Mouse (Mus musculus) forebrain, postnatal 0 days (tissue): ENCODE measurements around the gene Gm10100. TPM values are rescaled to one million over a fixed set of nuclear protein-coding genes. Genes with fewer than 3 reads are reported as not detected.
"Not testable (repeated sequence)": the region's sequence is repeated elsewhere in the genome, so short reads cannot be mapped to it uniquely, and the experiment has no call there.

Experiments
- ATAC-seq: fragments of 200-750 bp; cut with Nextera tagmentation; 2 replicates; pipeline ENCODE4 v1.8.0; 2017; ENCODE audit warnings: mild to moderate bottlenecking, moderate library complexity
- DNase-seq: peaks from one replicate; pipeline ENCODE4 v3.0.0-alpha.2; 2015
- H3K27ac ChIP-seq: fragments of 300-500 bp; sonication (generic); 2 replicates; pipeline ENCODE4 v1.5.1; 2014; ENCODE audit warnings: low read depth, mild to moderate bottlenecking, antibody characterized with exemption, low read length, moderate library complexity, mixed read lengths
- H3K27me3 ChIP-seq: fragments of 300-500 bp; sonication (generic); 2 replicates; pipeline ENCODE4 v1.6.1; 2014; ENCODE audit warnings: mild to moderate bottlenecking, low read length, mixed read lengths; ENCODE audit not compliant: insufficient read depth
- H3K36me3 ChIP-seq: fragments of 300-500 bp; sonication (generic); 2 replicates; pipeline ENCODE4 v1.6.1; 2014; ENCODE audit warnings: mild to moderate bottlenecking, moderate library complexity; ENCODE audit not compliant: insufficient read depth
- H3K4me1 ChIP-seq: fragments of 300-500 bp; sonication (generic); 2 replicates; pipeline ENCODE4 v1.6.1; 2014; ENCODE audit warnings: antibody characterized with exemption; ENCODE audit not compliant: insufficient read depth
- H3K4me2 ChIP-seq: fragments of 300-500 bp; sonication (generic); 2 replicates; pipeline ENCODE4 v1.6.1; 2014; ENCODE audit warnings: low read depth, mild to moderate bottlenecking, moderate library complexity
- H3K4me3 ChIP-seq: fragments of 300-500 bp; sonication (generic); 2 replicates; pipeline ENCODE4 v1.5.1; 2014; ENCODE audit warnings: low read depth, low read length, mixed read lengths
- H3K9ac ChIP-seq: fragments of 300-500 bp; sonication (generic); 2 replicates; pipeline ENCODE4 v1.6.1; 2014; ENCODE audit warnings: mild to moderate bottlenecking
- H3K9me3 ChIP-seq: fragments of 300-500 bp; sonication (generic); 2 replicates; pipeline ENCODE4 v1.6.1; 2016; ENCODE audit warnings: low read length
- CTCF ChIP-seq: sonication (generic); IDR thresholded peaks from 2 replicates; pipeline ENCODE4 v1.5.1; 2016; ENCODE audit warnings: antibody characterized with exemption, control low read depth, low read depth
- WGBS: fragments of 180-500 bp; shearing (Covaris S2); extraction: QIAGEN DNeasy Blood & Tissue Kit; methylation state at CpG from one replicate; pipeline ENCODE4 v1.1.7; 2014; 5-methylcytosine and 5-hydroxymethylcytosine counted together
- polyA plus RNA-seq: library from polyadenylated mRNA; unstranded; fragments of >200 nt; fragmentation: Nextera tagmentation; extraction: Ambion mirVana; gene quantifications from 2 replicates; pipeline ENCODE4 v1.2.1, GENCODE M21; 2015
- total RNA-seq: library from RNA; depleted of rRNA; stranded (reverse); fragments of >200 nt; gene quantifications from 2 replicates; pipeline ENCODE4 v1.2.3, GENCODE M21; 2014; rRNA removed

The Gm10100 gene
- total and polyA plus RNA-seq, 2 experiments from 2014 or later = not detected

GRCm38 (mm10) chr10:77753448-77753847 is 27.2 kb downstream of the Gm10100 start:
- no peak overlapping the region for H3K4me2 ChIP-seq
- TF ChIP-seq CTCF = no peak
- H3K4me1 ChIP-seq = no peaks in the 10 kb centered on the region
- no peaks in the 10 kb centered on the region for H3K9me3 ChIP-seq
- H3K4me3 ChIP-seq = no peak overlapping the region
- no peaks in the 10 kb centered on the region for H3K36me3 ChIP-seq
- no peak overlapping the region for H3K9ac ChIP-seq
- DNase-seq (no peak), ATAC-seq (no peak)
- no peaks in the 10 kb centered on the region for H3K27me3 ChIP-seq
- no peak overlapping the region for H3K27ac ChIP-seq

- WGBS = no CpG with 5 or more reads among the region's 1 CpGs
- not testable (repeated sequence) for DNase-seq
Measured at GRCm38 (mm10) chr10:77759582-77759981, 33.3 kb downstream of the Gm10100 start, which contains the start of gene Gm3233. TSS of gene Gm3233 (minus strand) at chr10:77759682.

GRCm38 (mm10) chr10:77769727-77770126 is 43.4 kb downstream of the Gm10100 start:
- Histone ChIP-seq H3K4me2 (no peak overlapping the region), H3K9me3 (no peaks in the 10 kb centered on the region), H3K4me1 (no peaks in the 10 kb centered on the region), H3K9ac (no peak overlapping the region), H3K36me3 (no peaks in the 10 kb centered on the region), H3K4me3 (no peak overlapping the region), H3K27ac (no peak overlapping the region), H3K27me3 (no peaks in the 10 kb centered on the region)
- no peak for TF ChIP-seq CTCF
- 73% methylated on average over 1 of the region's 1 CpGs for WGBS
- no peak for DNase-seq
- no peak for ATAC-seq

More at GRCm38 (mm10) chr10:77759582-77759981, 33.3 kb downstream of the Gm10100 start, which contains the start of gene Gm3233:
- not testable (repeated sequence) for H3K9ac ChIP-seq, H3K4me3 ChIP-seq, H3K36me3 ChIP-seq, H3K27ac ChIP-seq, H3K4me2 ChIP-seq, H3K9me3 ChIP-seq, ATAC-seq, H3K27me3 ChIP-seq, H3K4me1 ChIP-seq

DNA sequence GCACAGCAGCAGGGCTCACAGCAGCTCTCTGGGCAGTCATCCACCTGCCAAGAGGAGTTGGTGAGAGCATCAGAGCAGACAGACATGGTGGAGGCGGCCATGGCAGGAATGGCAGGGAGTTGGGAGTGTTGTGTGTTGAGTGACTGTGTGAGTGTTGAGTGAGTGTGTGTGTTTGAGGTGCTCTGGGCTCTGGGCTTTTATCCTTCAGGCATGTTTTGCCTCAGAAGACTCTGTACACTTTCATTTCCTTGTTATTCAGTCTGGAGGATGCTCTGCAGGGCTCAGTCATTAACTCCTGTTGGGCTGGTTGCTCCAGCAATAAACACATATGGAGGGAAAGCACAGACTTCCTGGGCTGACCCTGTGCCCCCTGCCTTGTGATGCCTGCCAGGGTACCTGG is 44.9 kb downstream of the Gm10100 start, which contains the start of gene Gm3238:
Gene Gm3238 (minus strand): TSS at position 101 of the 400 bp plus-strand sequence.
- H3K27ac ChIP-seq, H3K27me3 ChIP-seq, H3K4me3 ChIP-seq, H3K36me3 ChIP-seq, DNase-seq, H3K9me3 ChIP-seq, H3K4me1 ChIP-seq, H3K9ac ChIP-seq, H3K4me2 ChIP-seq, ATAC-seq: not testable (repeated sequence)
- WGBS = 57% methylated on average over 1 of the region's 1 CpGs

DNA sequence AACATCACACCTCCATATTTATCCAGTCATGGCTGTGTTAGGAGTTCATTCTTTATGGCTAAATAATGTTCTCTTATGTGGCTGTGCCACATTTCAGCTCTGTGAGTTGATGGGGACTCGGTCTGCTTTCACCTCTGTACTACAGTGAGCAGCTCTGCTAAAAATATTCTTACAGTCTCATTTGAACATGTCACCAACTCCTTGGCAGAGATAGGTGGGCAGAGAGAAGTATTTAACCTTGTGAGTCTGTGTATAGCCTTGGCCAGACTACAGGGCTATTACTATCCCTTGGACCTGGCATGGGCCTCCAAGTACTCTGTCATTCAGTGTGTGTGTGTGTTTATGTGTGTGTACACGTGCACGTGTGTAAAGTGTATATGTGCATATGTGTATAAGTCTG is 45.9 kb downstream of the Gm10100 start:
- DNase-seq, H3K9ac ChIP-seq, ATAC-seq, H3K36me3 ChIP-seq, H3K4me3 ChIP-seq, H3K4me1 ChIP-seq, H3K9me3 ChIP-seq, H3K27ac ChIP-seq, H3K27me3 ChIP-seq, H3K4me2 ChIP-seq: not testable (repeated sequence)
- WGBS = 100% methylated on average over 1 of the region's 3 CpGs

Other genes starting within 250 kb of the Gm10100 start
Only the 30 nearest of the 31 such genes appear.
- 42.2 and 43.2 TPM in 2 replicates for gene Fam207a, start 210.7 kb upstream of the Gm10100 start, total RNA-seq
- 30.4 and 34.9 TPM in 2 replicates for gene Fam207a, start 210.7 kb upstream of the Gm10100 start, polyA plus RNA-seq
- gene Itgb2, start 196.2 kb upstream of the Gm10100 start, total RNA-seq = 0.77 and 1.1 TPM in 2 replicates
- 0.86 and 1.2 TPM in 2 replicates for gene Itgb2, start 196.2 kb upstream of the Gm10100 start, polyA plus RNA-seq
- gene Pttg1ip, start 144.8 kb upstream of the Gm10100 start, total RNA-seq = 69.6 and 98.3 TPM in 2 replicates
- 67.1 and 74.2 TPM in 2 replicates for gene Pttg1ip, start 144.8 kb upstream of the Gm10100 start, polyA plus RNA-seq
- 270 and 305 TPM in 2 replicates for gene Sumo3, start 120.4 kb upstream of the Gm10100 start, total RNA-seq
- gene Sumo3, start 120.4 kb upstream of the Gm10100 start, polyA plus RNA-seq = 381 and 398 TPM in 2 replicates
- gene Gm49325, start 120.3 kb upstream of the Gm10100 start, total RNA-seq = not detected in 2 replicates
- gene Gm49325, start 120.3 kb upstream of the Gm10100 start, polyA plus RNA-seq = 27.7 and 33.6 TPM in 2 replicates
- gene Ube2g2, start 104.2 kb upstream of the Gm10100 start, total RNA-seq = 41.7 and 45.3 TPM in 2 replicates
- gene Ube2g2, start 104.2 kb upstream of the Gm10100 start, polyA plus RNA-seq = 74.9 and 80.3 TPM in 2 replicates
- gene Tspear, start 39.9 kb upstream of the Gm10100 start, total RNA-seq = 0.14 TPM in 1 of 2 replicates, not detected in the other
- 0.42 and 0.99 TPM in 2 replicates for gene Tspear, start 39.9 kb upstream of the Gm10100 start, polyA plus RNA-seq
- gene Gm19402, start 35.7 kb upstream of the Gm10100 start, total RNA-seq = not detected in 2 replicates
- gene Gm19402, start 35.7 kb upstream of the Gm10100 start, polyA plus RNA-seq = not detected in 2 replicates
- not detected in 2 replicates for gene Gm9508, start 29.3 kb upstream of the Gm10100 start, total RNA-seq
- not detected in 2 replicates for gene Gm9508, start 29.3 kb upstream of the Gm10100 start, polyA plus RNA-seq
- not detected in 2 replicates for gene Gm10272, start 19.9 kb upstream of the Gm10100 start, total RNA-seq
- gene Gm10272, start 19.9 kb upstream of the Gm10100 start, polyA plus RNA-seq = not detected in 2 replicates
- gene Gm10024, start 15.0 kb upstream of the Gm10100 start, total RNA-seq = not detected in 2 replicates
- gene Gm10024, start 15.0 kb upstream of the Gm10100 start, polyA plus RNA-seq = not detected in 2 replicates
- gene Gm10142, start 10.7 kb upstream of the Gm10100 start, total RNA-seq = not detected in 2 replicates
- gene Gm10142, start 10.7 kb upstream of the Gm10100 start, polyA plus RNA-seq = not detected in 2 replicates
- gene Krtap12-1, start 5.9 kb upstream of the Gm10100 start, total RNA-seq = not detected in 2 replicates
- not detected in 2 replicates for gene Krtap12-1, start 5.9 kb upstream of the Gm10100 start, polyA plus RNA-seq
- gene Gm18596, start 16.2 kb downstream of the Gm10100 start, total RNA-seq = not detected in 2 replicates
- not detected in 2 replicates for gene Gm18596, start 16.2 kb downstream of the Gm10100 start, polyA plus RNA-seq
- gene Gm9736, start 24.9 kb downstream of the Gm10100 start, total RNA-seq = not detected in 2 replicates
- not detected in 2 replicates for gene Gm9736, start 24.9 kb downstream of the Gm10100 start, polyA plus RNA-seq
- gene Gm3233, start 33.2 kb downstream of the Gm10100 start, total RNA-seq = not detected in 2 replicates
- not detected in 2 replicates for gene Gm3233, start 33.2 kb downstream of the Gm10100 start, polyA plus RNA-seq
- not detected in 2 replicates for gene Gm3238, start 44.8 kb downstream of the Gm10100 start, total RNA-seq
- not detected in 2 replicates for gene Gm3238, start 44.8 kb downstream of the Gm10100 start, polyA plus RNA-seq
- gene Gm7138, start 50.5 kb downstream of the Gm10100 start, total RNA-seq = not detected in 2 replicates
- not detected in 2 replicates for gene Gm7138, start 50.5 kb downstream of the Gm10100 start, polyA plus RNA-seq
- gene Gm3250, start 56.1 kb downstream of the Gm10100 start, total RNA-seq = not detected in 2 replicates
- not detected in 2 replicates for gene Gm3250, start 56.1 kb downstream of the Gm10100 start, polyA plus RNA-seq
- not detected in 2 replicates for gene Gm7137, start 61.7 kb downstream of the Gm10100 start, total RNA-seq
- not detected in 2 replicates for gene Gm7137, start 61.7 kb downstream of the Gm10100 start, polyA plus RNA-seq
- not detected in 2 replicates for gene Gm9639, start 68.6 kb downstream of the Gm10100 start, total RNA-seq
- not detected in 2 replicates for gene Gm9639, start 68.6 kb downstream of the Gm10100 start, polyA plus RNA-seq
- not detected in 2 replicates for gene Gm19668, start 72.6 kb downstream of the Gm10100 start, total RNA-seq
- not detected in 2 replicates for gene Gm19668, start 72.6 kb downstream of the Gm10100 start, polyA plus RNA-seq
- not detected in 2 replicates for gene Gm9507, start 85.4 kb downstream of the Gm10100 start, total RNA-seq
- gene Gm9507, start 85.4 kb downstream of the Gm10100 start, polyA plus RNA-seq = not detected in 2 replicates
- gene Gm2696, start 88.2 kb downstream of the Gm10100 start, total RNA-seq = not detected in 2 replicates
- not detected in 2 replicates for gene Gm2696, start 88.2 kb downstream of the Gm10100 start, polyA plus RNA-seq
- gene Krtap10-4, start 100.6 kb downstream of the Gm10100 start, total RNA-seq = not detected in 2 replicates
- not detected in 2 replicates for gene Krtap10-4, start 100.6 kb downstream of the Gm10100 start, polyA plus RNA-seq
- not detected in 2 replicates for gene Krtap10-10, start 109.5 kb downstream of the Gm10100 start, total RNA-seq
- gene Krtap10-10, start 109.5 kb downstream of the Gm10100 start, polyA plus RNA-seq = not detected in 2 replicates
- gene Gm36176, start 120.3 kb downstream of the Gm10100 start, total RNA-seq = not detected in 2 replicates
- gene Gm36176, start 120.3 kb downstream of the Gm10100 start, polyA plus RNA-seq = not detected in 2 replicates
- not detected in 2 replicates for gene Gm10318, start 126.4 kb downstream of the Gm10100 start, total RNA-seq
- gene Gm10318, start 126.4 kb downstream of the Gm10100 start, polyA plus RNA-seq = not detected in 2 replicates
- gene Gm3285, start 135.5 kb downstream of the Gm10100 start, total RNA-seq = 0.48 TPM in 1 of 2 replicates, not detected in the other
- gene Gm3285, start 135.5 kb downstream of the Gm10100 start, polyA plus RNA-seq = not detected in 2 replicates
- 19.7 and 24.1 TPM in 2 replicates for gene Lrrc3, start 176.1 kb downstream of the Gm10100 start, total RNA-seq
- 15.7 and 22.4 TPM in 2 replicates for gene Lrrc3, start 176.1 kb downstream of the Gm10100 start, polyA plus RNA-seq